Mouse (Mus musculus) bone marrow macrophage, adult 2 months (primary cell): ENCODE data around the gene Tnfaip6.

Source experiments
- CTCF ChIP-seq: IDR thresholded peaks from 2 replicates; pipeline ENCODE4 v1.5.1; 2012; ENCODE audit warnings: low read depth, mild to moderate bottlenecking, low read length, moderate library complexity
- POLR2A ChIP-seq: IDR thresholded peaks from 2 replicates; pipeline ENCODE4 v1.6.1; 2012; ENCODE audit warnings: mild to moderate bottlenecking, low read depth, low read length, borderline replicate concordance

- TF ChIP-seq CTCF (no peak), POLR2A (no peak)
Observed at GRCm38 (mm10) chr2:52084013-52084412, 46.2 kb downstream of the Tnfaip6 start.
